Mouse (Mus musculus) olfactory bulb, adult 2 months (tissue): ENCODE measurements around the gene Gm4846.

Source experiments
- CTCF ChIP-seq: fragments of 200-500 bp; IDR thresholded peaks from 2 replicates; pipeline ENCODE4 v1.5.1; 2012; ENCODE audit warnings: low read depth, mild to moderate bottlenecking, low read length, moderate library complexity; ENCODE audit not compliant: insufficient read depth
- POLR2A ChIP-seq: fragments of 200-500 bp; IDR thresholded peaks from 2 replicates; pipeline ENCODE4 v1.6.1; 2012; ENCODE audit warnings: mild to moderate bottlenecking, low read depth, low read length, moderate library complexity; ENCODE audit not compliant: insufficient read depth

DNA sequence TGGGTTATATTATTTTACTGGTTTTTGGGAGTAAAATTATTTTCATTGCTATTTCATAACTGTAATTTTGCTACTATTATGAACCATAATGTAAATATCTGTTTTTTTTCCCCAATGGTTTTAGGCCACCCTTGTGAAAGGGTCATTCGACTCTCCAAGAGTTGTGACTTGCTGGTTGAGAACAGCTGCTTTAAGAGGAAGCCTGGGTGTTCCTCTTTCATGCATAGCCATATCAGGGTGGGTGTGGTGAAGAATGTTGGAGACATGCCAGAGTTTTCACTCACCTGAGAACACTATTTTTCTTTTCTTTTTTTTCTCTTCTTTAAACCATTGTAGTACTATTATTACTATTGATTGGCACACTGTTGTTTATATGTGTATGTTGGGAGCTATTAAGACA, 19.2 kb upstream of the Gm4846 start:
- TF ChIP-seq CTCF (no peak), POLR2A (no peak)
